Mouse (Mus musculus) embryonic facial prominence, embryonic 13.5 days (tissue): ENCODE data around the gene Pacsin2. TPM values are rescaled to one million over a fixed set of nuclear protein-coding genes. Genes with fewer than 3 reads are reported as not detected.
"Not testable (repeated sequence)": the region's sequence is repeated elsewhere in the genome, so short reads cannot be mapped to it uniquely, and the experiment has no call there.

Experiments used
- ATAC-seq: fragments of 200-750 bp; cut with Nextera tagmentation; 2 replicates; pipeline ENCODE4 v1.8.0; 2017; ENCODE audit warnings: low read depth; ENCODE audit not compliant: insufficient number of reproducible peaks, insufficient read depth, low FRiP score, low TSS enrichment
- H3K27ac ChIP-seq: fragments of 300-500 bp; sonication (generic); 2 replicates; pipeline ENCODE4 v1.5.1; 2015; ENCODE audit warnings: moderate library complexity, mild to moderate bottlenecking, inconsistent platforms
- H3K27me3 ChIP-seq: fragments of 300-500 bp; sonication (generic); 2 replicates; pipeline ENCODE4 v1.6.1; 2015; ENCODE audit warnings: mild to moderate bottlenecking, inconsistent platforms
- H3K36me3 ChIP-seq: fragments of 300-500 bp; sonication (generic); 2 replicates; pipeline ENCODE4 v1.6.1; 2015; ENCODE audit warnings: mild to moderate bottlenecking, inconsistent platforms
- H3K4me1 ChIP-seq: fragments of 300-500 bp; sonication (generic); 2 replicates; pipeline ENCODE4 v1.6.1; 2015; ENCODE audit warnings: inconsistent platforms
- H3K4me2 ChIP-seq: fragments of 300-500 bp; sonication (generic); 2 replicates; pipeline ENCODE4 v1.6.1; 2015; ENCODE audit warnings: moderate library complexity, mild to moderate bottlenecking, inconsistent platforms
- H3K4me3 ChIP-seq: fragments of 300-500 bp; sonication (generic); 2 replicates; pipeline ENCODE4 v1.5.1; 2015; ENCODE audit warnings: mild to moderate bottlenecking, inconsistent platforms
- H3K9ac ChIP-seq: fragments of 300-500 bp; sonication (generic); 2 replicates; pipeline ENCODE4 v1.6.1; 2015; ENCODE audit warnings: mild to moderate bottlenecking, inconsistent platforms
- H3K9me3 ChIP-seq: fragments of 300-500 bp; sonication (generic); 2 replicates; pipeline ENCODE4 v1.6.1; 2016; ENCODE audit warnings: inconsistent platforms
- WGBS: fragments of 180-500 bp; shearing (Covaris S2); methylation state at CpG from one replicate; pipeline ENCODE4 v1.1.7; 2015; ENCODE audit warnings: mixed read lengths; 5-methylcytosine and 5-hydroxymethylcytosine counted together
- polyA plus RNA-seq: library from polyadenylated mRNA; unstranded; fragments of >200 nt; fragmentation: Nextera tagmentation; extraction: Ambion mirVana; gene quantifications from 2 replicates; pipeline ENCODE4 v1.2.1, GENCODE M21; 2015

Gene Pacsin2
- polyA plus RNA-seq, 1 experiment from 2014 or later: 49.6 TPM

GRCm38 (mm10) chr15:83417407-83417806 lies 47.0 kb downstream of the Pacsin2 start:
- WGBS: 61% methylated on average over 7 of the region's 7 CpGs
- H3K9ac ChIP-seq: no peak overlapping the region
- no peak overlapping the region for H3K4me2 ChIP-seq
- H3K27ac ChIP-seq: no peak overlapping the region
- no peak for ATAC-seq
- no peak overlapping the region for H3K4me3 ChIP-seq
- no peaks in the 10 kb centered on the region for H3K36me3 ChIP-seq
- no peaks in the 10 kb centered on the region for H3K9me3 ChIP-seq
- no peaks in the 10 kb centered on the region for H3K27me3 ChIP-seq
- H3K4me1 ChIP-seq: peaks cover 7% of the 10 kb centered on the region; the same call in 1 of the 2 replicates

DNA sequence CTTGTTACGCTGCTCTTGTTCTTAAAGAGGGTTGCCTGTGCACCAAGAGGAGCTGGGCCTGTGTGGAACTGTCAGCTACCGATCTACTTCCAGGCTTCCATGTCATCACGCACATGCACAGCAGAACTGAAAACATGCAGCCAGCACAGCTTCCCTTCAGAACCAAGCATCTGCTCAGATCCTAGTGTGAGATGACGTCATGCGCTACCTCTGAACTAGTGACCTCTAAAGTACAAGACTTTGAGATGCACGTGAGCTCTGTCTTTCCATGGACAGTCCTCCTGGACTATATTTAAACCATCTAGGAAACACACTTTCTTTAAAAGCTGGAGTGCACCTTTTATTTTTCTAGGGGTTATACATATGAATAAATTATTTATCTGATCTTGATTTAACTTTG lies 49.0 kb downstream of the Pacsin2 start:
- Histone ChIP-seq H3K9ac (no peak overlapping the region), H3K4me2 (no peak overlapping the region), H3K27ac (no peak overlapping the region), H3K9me3 (no peaks in the 10 kb centered on the region), H3K4me3 (no peak overlapping the region), H3K4me1 (peaks cover 14% of the 10 kb centered on the region; the same call in 1 of the 2 replicates), H3K27me3 (no peaks in the 10 kb centered on the region), H3K36me3 (no peaks in the 10 kb centered on the region)
- ATAC-seq: no peak
- 70% methylated on average over 6 of the region's 6 CpGs for WGBS

GRCm38 (mm10) chr15:83411616-83412015 lies 52.8 kb downstream of the Pacsin2 start:
- no peak for ATAC-seq
- no peaks in the 10 kb centered on the region for H3K9me3 ChIP-seq

GRCm38 (mm10) chr15:83410735-83411134 lies 53.7 kb downstream of the Pacsin2 start:
- H3K9ac ChIP-seq: no peak overlapping the region
- H3K36me3 ChIP-seq: no peaks in the 10 kb centered on the region
- no peak for ATAC-seq
- H3K27ac ChIP-seq: no peak overlapping the region
- H3K4me1 ChIP-seq: peaks cover 14% of the 10 kb centered on the region; the same call in 1 of the 2 replicates
- no peak overlapping the region for H3K4me2 ChIP-seq
- no peaks in the 10 kb centered on the region for H3K9me3 ChIP-seq
- H3K27me3 ChIP-seq: no peaks in the 10 kb centered on the region
- no peak overlapping the region for H3K4me3 ChIP-seq
- WGBS: 85% methylated on average over 4 of the region's 4 CpGs

More at GRCm38 (mm10) chr15:83411616-83412015, 52.8 kb downstream of the Pacsin2 start:
- Histone ChIP-seq H3K36me3 (no peaks in the 10 kb centered on the region), H3K4me2 (no peak overlapping the region), H3K27me3 (no peaks in the 10 kb centered on the region), H3K4me1 (peaks cover 14% of the 10 kb centered on the region; the same call in 1 of the 2 replicates), H3K4me3 (no peak overlapping the region), H3K9ac (no peak overlapping the region), H3K27ac (no peak overlapping the region)
- 84% methylated on average over 4 of the region's 4 CpGs for WGBS

- peaks cover 14% of the 10 kb centered on the region; the same call in 1 of the 2 replicates for H3K4me1 ChIP-seq
- H3K27me3 ChIP-seq: no peaks in the 10 kb centered on the region
- H3K9ac ChIP-seq: no peak overlapping the region
- ATAC-seq: no peak
- no peak overlapping the region for H3K4me3 ChIP-seq
- 67% methylated on average over 6 of the region's 6 CpGs for WGBS
- no peaks in the 10 kb centered on the region for H3K36me3 ChIP-seq
- H3K27ac ChIP-seq: no peak overlapping the region
- no peak overlapping the region for H3K4me2 ChIP-seq
- no peaks in the 10 kb centered on the region for H3K9me3 ChIP-seq
These were observed 54.1 kb downstream of the Pacsin2 start for GRCm38 (mm10) chr15:83410270-83410669.

DNA sequence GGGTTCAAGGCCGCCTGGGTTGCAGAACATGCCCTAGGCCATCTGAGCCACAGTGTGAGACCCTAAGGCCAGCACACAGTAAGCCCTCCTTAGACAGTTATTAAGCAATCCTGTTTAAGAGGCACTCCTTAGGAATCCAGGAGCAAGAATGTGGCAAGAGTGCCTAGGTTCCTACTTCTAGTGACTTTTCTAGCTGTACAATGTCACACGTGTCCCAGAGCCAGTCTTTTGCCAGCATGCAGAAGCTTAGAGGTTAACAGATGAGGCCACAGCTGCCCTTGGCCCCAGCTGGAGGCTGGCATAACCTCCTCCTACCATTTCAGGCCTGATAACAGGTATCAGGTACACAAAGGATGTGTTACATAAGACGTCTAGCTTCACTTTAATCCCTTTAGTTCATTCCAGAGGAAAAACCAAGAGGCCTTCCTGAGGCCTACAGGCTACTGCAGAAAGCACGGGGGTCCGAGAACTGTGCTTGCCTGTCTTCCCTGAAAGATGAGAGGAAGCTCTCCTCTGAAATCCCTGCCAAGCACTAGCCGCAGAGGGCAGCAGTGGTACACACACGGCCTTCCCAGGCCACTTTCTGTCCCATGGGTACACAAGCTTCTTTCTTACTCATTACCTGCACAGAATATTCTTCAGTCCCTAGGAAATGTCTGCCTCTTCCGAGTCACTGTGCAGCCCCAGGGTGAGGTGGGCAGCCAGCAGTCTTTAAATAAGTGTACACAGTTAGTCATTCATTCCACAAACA lies 55.5 kb downstream of the Pacsin2 start:
- Histone ChIP-seq H3K9ac (no peak overlapping the region), H3K27ac (no peak overlapping the region), H3K4me3 (no peak overlapping the region), H3K27me3 (no peaks in the 10 kb centered on the region), H3K36me3 (no peaks in the 10 kb centered on the region), H3K9me3 (no peaks in the 10 kb centered on the region), H3K4me1 (peaks cover 14% of the 10 kb centered on the region; the same call in 1 of the 2 replicates), H3K4me2 (no peak overlapping the region)
- ATAC-seq: no peak
- WGBS: 61% methylated on average over 8 of the region's 8 CpGs

DNA sequence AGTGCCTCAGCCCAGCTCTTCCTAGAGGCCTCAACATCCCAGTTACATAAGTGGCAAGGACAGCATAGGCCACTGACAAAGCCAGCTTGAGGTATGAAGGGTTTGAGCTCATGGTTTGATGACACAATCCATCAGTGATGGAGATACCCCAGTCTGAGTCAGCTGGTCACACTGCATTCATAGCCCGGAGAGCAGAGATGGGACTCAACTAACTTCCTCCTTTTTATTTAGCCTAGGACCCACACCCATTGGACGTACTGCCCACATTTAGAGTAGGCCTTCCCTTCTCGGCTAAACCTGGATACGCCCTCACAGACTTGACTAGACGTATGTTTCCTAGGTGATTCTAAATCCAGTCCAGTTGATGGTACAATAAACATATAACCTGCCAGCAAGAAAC lies 56.2 kb downstream of the Pacsin2 start:
- Histone ChIP-seq H3K36me3 (no peaks in the 10 kb centered on the region), H3K27ac (no peak overlapping the region), H3K9ac (no peak overlapping the region), H3K4me1 (peaks cover 14% of the 10 kb centered on the region; the same call in 1 of the 2 replicates), H3K9me3 (no peaks in the 10 kb centered on the region), H3K4me3 (no peak overlapping the region), H3K4me2 (no peak overlapping the region), H3K27me3 (no peaks in the 10 kb centered on the region)
- ATAC-seq: no peak
- 87% methylated on average over 5 of the region's 5 CpGs for WGBS

GRCm38 (mm10) chr15:83407502-83407901 lies 56.9 kb downstream of the Pacsin2 start:
- Histone ChIP-seq H3K36me3 (no peaks in the 10 kb centered on the region), H3K4me2 (no peak overlapping the region), H3K9ac (no peak overlapping the region), H3K4me1 (peaks cover 14% of the 10 kb centered on the region; the same call in 1 of the 2 replicates), H3K27me3 (no peaks in the 10 kb centered on the region), H3K4me3 (no peak overlapping the region), H3K27ac (no peak overlapping the region), H3K9me3 (no peaks in the 10 kb centered on the region)
- no peak for ATAC-seq
- 93% methylated on average over 5 of the region's 5 CpGs for WGBS

DNA sequence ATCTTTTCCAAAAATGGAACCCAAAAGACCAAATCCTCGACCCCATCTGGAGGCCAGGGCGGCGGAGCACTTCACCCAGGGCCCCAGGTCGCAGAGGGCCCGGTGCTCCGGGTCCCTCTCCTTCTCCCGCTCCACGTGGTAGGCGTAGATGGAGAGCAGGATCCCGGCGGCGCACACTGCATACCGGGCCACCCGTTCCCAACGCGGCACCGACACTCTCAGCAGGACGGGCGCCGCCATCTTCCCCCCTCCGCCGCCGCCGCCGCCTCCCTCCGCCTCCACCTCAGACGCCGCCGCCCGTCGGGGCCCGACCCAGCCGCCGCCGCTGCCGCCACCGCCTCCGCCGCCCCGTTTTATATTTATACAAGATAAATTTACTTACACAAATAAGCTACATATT lies 58.5 kb downstream of the Pacsin2 start:
- H3K9me3 ChIP-seq, H3K27ac ChIP-seq, H3K9ac ChIP-seq, ATAC-seq, H3K4me3 ChIP-seq, H3K36me3 ChIP-seq, H3K27me3 ChIP-seq, H3K4me2 ChIP-seq: not testable (repeated sequence)
- 89% methylated on average over 18 of the region's 40 CpGs for WGBS
- H3K4me1 ChIP-seq: peaks cover 11% of the 10 kb centered on the region; the same call in 1 of the 2 replicates

GRCm38 (mm10) chr15:83404008-83404407 lies 60.4 kb downstream of the Pacsin2 start:
- no peak overlapping the region for H3K4me3 ChIP-seq
- H3K36me3 ChIP-seq: peaks cover 14% of the 10 kb centered on the region; the same call in 1 of the 2 replicates
- no peaks in the 10 kb centered on the region for H3K9me3 ChIP-seq
- H3K27ac ChIP-seq: no peak overlapping the region
- no peak overlapping the region for H3K4me2 ChIP-seq
- ATAC-seq: no peak
- H3K9ac ChIP-seq: no peak overlapping the region
- 95% methylated on average over 3 of the region's 3 CpGs for WGBS
- peaks cover 4% of the 10 kb centered on the region; the same call in 1 of the 2 replicates for H3K4me1 ChIP-seq
- H3K27me3 ChIP-seq: no peaks in the 10 kb centered on the region

- ATAC-seq: no peak
- H3K9ac ChIP-seq: no peak overlapping the region
- no peak overlapping the region for H3K27ac ChIP-seq
- no peaks in the 10 kb centered on the region for H3K9me3 ChIP-seq
- H3K4me1 ChIP-seq: peaks cover 3% of the 10 kb centered on the region; the same call in 1 of the 2 replicates
- H3K27me3 ChIP-seq: no peaks in the 10 kb centered on the region
- 52% methylated on average over 5 of the region's 5 CpGs for WGBS
- H3K4me2 ChIP-seq: no peak overlapping the region
- H3K4me3 ChIP-seq: no peak overlapping the region
- peaks cover 14% of the 10 kb centered on the region; the same call in 1 of the 2 replicates for H3K36me3 ChIP-seq
These were observed 61.4 kb downstream of the Pacsin2 start for GRCm38 (mm10) chr15:83403016-83403415.

GRCm38 (mm10) chr15:83392722-83393121 lies 71.7 kb downstream of the Pacsin2 start:
- H3K9ac ChIP-seq: no peak overlapping the region
- H3K9me3 ChIP-seq: no peaks in the 10 kb centered on the region
- no peaks in the 10 kb centered on the region for H3K27me3 ChIP-seq
- peaks cover 39% of the 10 kb centered on the region for H3K36me3 ChIP-seq
- H3K4me3 ChIP-seq: no peak overlapping the region
- no peak for ATAC-seq
- H3K4me2 ChIP-seq: no peak overlapping the region
- no peak overlapping the region for H3K27ac ChIP-seq
- peaks cover 19% of the 10 kb centered on the region for H3K4me1 ChIP-seq
- 87% methylated on average over 2 of the region's 2 CpGs for WGBS
